Mouse (Mus musculus) ovary, postnatal 36 days (tissue): Measurements from ENCODE around the gene H2afv.

ENCODE experiments used
- DNase-seq: peaks from one replicate; pipeline ENCODE4 v3.0.0; 2022; ENCODE audit warnings: low spot score, mixed read lengths

The H2afv gene

DNA sequence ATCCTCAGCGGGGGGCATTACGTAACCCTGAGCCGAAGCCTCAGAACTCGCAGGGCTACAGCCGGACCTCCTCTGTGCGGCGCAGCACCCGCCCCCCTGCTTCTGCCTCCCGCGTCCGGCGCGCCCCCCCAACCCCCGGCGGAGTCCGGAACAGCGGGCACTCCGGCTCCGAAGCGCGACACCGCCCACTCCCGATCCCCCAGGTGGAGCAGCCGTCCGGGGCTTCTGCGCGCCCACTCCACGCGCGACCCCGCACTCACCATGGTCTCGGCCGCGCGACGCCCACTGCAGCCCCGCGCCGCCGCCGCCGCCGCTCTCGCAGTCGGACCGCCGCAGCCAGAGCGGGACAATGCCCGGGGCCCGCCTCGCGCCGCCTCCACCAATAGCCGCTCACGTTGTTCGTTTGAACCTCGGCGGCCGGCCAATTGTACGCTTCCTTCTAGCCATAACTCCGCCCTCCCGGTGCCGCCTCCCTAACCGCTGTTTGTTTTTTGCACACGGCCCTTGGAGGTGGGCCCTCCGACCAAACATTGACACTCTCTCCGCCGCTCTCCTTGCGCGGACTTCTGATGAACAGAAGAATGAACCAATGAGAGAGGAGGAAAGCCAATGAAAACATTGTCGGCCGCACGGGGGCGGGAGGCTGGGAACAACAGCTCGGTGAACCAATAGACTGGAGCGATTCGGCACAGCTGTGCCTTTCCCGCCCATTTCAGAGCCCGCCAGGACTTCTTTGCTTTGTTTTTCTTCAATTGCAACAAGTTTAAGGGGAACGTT, at the start of gene H2afv:
H2afv (minus strand) TSS at position 367 of the 777 bp plus-strand sequence.
- DNase-seq = peak; percentile 99

GRCm38 (mm10) chr11:6489691-6490503, 45.7 kb upstream of the H2afv start:
- peak; percentile 51 for DNase-seq

GRCm38 (mm10) chr11:6489257-6489656, 45.0 kb upstream of the H2afv start:
- DNase-seq = no peak

GRCm38 (mm10) chr11:6488041-6488684, 43.9 kb upstream of the H2afv start:
- no peak for DNase-seq

DNA sequence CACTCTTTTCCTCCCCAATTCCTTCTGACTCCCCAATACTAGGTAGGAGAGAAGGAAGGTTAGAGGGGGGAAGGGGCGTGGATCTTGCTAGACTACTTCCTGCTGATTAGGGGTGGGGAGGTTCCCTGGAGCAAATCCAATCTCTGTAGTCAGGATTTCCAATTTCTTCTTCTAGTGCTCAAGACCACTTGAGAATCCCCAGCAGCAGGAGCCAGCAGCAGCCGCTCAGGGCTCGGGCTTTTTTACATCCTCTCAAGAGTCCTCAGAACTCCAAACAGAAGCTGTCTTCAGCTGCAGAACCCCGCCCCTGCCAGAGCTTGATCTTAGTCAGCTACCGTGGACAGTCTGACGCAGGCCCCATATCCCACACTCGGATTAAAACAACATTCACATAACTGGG, 43.3 kb upstream of the H2afv start:
- DNase-seq = no peak

GRCm38 (mm10) chr11:6486916-6487315, 42.7 kb upstream of the H2afv start:
- no peak for DNase-seq

DNA sequence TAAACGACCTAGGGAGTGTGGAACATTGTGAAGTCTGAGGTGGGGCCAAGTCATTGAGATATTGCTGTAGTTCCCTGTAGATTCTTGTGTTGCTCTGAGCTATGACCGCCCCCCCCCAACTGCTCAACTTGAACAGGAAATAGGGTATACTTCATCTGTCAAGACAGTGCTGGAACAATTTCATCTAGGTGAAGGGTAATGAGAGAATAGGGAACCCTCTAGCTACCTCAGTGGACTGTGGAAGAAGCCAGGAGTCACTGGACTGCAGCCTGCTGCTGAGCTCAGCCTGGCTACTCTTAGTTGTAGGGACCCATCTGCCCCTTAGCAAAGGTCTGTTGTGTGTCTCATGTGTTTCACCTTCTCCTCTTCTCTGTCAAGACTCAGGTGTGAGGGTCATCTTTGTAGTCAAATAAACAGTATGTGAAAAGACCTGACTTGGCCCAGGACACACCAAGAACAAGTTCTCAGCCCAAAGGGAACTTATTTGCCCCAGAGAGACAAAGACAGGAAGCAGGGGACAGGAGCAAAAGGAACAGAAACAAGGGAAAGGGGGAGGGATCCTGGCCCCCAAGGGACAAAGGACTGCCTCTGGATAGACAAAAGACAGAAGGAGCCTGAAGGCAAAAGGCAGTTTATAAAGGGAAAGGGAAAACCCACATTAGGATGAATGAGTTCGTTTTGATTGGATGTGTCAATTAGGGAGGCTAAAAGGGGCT, 40.2 kb upstream of the H2afv start:
- no peak for DNase-seq

- DNase-seq = no peak
Observed at GRCm38 (mm10) chr11:6483103-6483502, 38.9 kb upstream of the H2afv start.

GRCm38 (mm10) chr11:6481669-6482185, 37.5 kb upstream of the H2afv start:
- no peak for DNase-seq

GRCm38 (mm10) chr11:6480681-6481405, 36.6 kb upstream of the H2afv start:
- no peak for DNase-seq

DNA sequence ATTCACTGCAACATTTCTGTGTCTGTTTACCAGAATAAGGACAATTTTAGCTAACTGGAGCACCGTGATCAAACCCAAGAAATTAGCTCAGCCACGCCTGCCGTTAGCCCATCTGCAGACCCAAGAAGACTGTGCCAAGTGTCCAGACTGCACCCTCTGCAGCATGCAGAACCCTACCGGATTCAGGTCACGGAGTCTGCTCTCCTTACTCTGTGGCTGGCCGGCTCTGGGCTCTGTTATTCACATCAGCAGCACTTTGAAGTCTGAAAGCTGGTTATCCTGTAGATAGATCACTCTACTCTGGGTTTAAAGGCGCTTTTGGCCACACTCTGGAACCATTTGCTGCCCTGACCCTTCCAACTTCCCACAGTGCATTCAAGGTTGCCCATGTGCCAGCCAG, 35.9 kb upstream of the H2afv start:
- no peak for DNase-seq

DNA sequence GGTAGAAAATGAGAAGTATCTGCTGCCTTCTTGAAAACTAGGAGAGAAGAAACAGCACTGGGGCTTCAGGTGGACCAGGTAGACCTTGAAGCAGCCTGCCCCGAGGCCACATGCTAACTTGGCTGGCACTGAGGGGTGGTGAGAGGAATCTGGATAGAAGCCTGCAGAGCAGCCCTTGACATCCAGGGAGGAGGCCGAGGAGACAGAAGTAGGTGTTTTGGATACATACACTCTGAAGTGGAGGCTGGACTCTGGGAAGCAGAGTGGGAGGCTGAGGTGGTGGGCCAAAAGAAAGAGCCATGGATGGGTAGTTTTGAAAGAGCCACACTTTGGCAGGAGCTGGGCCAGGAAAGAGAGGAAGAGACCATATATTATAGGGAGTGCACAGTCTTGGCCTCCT, 35.0 kb upstream of the H2afv start:
- no peak for DNase-seq

GRCm38 (mm10) chr11:6477350-6477749, 33.1 kb upstream of the H2afv start:
- no peak for DNase-seq

DNA sequence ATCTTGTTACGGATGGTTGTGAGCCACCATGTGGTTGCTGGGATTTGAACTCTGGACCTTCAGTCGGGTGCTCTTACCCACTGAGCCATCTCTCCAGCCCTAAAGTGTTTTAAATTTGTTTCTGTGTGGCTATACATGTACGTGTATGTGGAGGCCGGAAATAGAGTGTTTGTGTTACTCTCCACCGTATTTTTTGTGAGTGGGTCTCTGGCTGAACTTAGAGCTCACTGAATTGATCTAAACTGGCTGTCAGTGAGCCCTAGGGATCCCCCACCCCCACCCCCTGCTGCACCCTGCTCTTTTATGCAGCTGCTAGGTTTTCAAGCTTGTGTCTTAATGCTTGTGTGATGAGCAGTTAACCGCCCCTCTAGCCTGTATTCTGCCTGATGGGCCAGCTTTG, 32.6 kb upstream of the H2afv start:
- DNase-seq = no peak

DNA sequence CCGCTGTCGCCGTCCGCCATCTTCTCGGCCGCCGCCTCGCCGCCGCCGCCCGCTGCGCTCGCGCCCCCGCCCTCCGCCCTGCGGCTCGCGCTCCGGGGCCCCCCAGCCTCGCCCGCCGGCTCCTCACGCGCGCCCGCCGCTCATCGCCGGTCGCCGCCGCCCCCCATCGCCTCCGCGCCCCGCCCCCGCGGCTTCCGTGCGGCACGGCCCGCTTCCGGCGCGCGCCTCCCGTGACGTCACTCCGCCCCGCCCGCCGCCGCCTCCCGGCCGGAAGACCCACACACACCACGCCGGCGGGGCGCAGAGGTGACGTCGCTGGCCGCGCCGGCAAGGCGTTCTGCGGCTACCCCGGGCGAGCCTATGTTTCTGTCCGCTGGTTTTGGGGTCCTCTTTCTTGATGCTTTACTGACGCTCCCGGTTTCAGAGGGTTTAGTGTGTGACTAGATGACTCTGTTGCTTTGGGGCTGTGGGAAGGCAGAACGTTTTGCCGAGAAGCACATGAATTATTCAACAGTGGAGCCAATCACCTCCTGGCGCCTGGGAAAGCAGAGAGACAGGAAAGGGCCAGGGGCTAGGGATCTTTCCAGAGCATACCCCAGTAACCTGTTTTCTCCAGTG, 31.7 kb upstream of the H2afv start, which contains the start of gene Purb:
Purb (minus strand) TSS at position 51 of the 618 bp plus-strand sequence.
- peak; percentile 94 for DNase-seq

DNA sequence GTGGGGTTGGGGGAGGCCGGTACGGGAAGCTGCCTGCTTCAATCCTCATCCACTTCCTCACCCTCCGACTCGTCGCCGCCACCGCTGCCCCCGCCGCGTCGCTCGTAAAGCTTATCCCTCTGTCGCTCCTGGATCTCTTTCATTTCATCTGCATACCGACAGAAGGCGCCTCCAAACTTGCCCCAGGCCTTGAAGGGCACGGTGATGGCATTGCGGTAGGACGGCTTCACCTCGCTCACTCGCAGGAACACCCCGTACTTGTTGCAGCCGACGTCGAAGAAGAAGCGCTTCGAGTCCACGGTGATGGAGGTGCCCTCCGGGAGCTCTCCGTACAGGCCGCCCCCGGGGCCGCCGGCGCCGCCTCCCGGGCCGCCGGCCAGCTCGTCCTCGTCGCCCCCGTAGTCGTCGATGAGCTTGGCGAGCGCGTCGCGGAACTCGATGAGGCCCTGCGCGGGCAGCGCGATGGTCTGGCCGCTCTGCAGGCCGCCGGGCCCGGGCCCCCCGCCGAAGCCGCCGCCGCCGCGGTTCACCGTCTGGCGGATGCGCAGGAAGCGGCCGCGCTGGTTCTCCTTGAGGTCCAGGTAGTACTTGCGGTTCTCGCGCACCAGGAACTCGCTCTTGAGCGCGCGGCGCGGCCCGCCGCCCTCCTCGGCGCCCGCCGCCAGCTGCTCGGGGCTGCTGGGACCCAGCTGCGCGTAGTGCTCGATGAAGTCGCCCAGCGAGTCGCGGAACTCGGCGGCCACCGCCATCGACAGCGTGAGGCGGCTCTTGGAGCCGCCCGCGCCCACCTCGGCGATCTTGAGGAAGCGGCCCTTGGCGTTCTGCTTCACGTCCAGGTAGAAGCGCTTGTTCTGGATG, 30.9 kb upstream of the H2afv start:
- peak; percentile 59 for DNase-seq

DNA sequence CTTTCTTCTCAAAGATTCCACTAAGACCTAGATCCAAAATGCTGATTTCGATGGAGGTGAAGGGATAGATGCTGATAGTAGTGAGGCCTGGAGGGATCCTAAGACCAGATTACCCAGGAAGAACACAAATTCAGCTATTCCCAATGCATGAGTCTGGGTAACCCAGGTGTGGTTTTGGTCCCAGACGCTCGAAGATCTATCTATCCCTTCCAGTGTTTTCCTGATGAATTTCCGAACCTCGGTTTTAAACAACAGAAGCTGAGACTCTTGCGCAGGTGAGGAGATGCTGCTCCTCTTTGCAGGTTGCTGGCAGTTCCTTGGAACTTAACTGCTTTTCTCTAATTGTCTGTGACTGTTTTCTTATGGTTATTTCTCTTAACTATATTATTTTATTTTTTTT, 30.1 kb upstream of the H2afv start:
- no peak for DNase-seq

GRCm38 (mm10) chr11:6472076-6472475, 27.8 kb upstream of the H2afv start:
- no peak for DNase-seq

DNA sequence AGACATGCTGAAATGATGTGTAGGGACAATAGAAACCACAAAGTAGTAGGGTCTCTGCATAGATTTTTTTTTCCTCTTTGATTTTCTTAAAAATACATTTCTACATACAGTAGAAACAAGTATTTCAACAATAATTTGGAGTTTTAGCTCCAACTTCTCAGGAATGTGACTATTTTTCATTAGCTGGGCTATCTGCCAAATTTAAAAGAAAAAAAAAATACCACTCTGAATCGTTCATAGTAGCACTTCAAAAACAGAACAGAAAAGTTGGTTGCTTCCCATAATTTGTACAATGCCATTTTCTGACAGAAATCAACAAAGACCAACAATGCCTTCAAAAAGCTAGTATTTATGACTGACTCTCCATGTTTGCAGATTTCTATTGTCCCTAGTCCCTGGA, 27.2 kb upstream of the H2afv start:
- no peak for DNase-seq

GRCm38 (mm10) chr11:6471054-6471453, 26.8 kb upstream of the H2afv start:
- no peak for DNase-seq
